Mouse (Mus musculus) ES-Bruce4 (cell line): ENCODE results near the gene Ctu2.

ENCODE experiments used
- CTCF ChIP-seq: IDR thresholded peaks from one replicate; pipeline ENCODE4 v1.8.1; 2011; ENCODE audit warnings: low read depth, low read length
- EP300 ChIP-seq: IDR thresholded peaks from 2 replicates; pipeline ENCODE4 v1.6.1; 2011; ENCODE audit warnings: low read depth, low read length; ENCODE audit not compliant: insufficient read depth
- POLR2A ChIP-seq: IDR thresholded peaks from one replicate; pipeline ENCODE4 v1.8.1; 2011; ENCODE audit warnings: low read length; ENCODE audit not compliant: insufficient read depth

DNA sequence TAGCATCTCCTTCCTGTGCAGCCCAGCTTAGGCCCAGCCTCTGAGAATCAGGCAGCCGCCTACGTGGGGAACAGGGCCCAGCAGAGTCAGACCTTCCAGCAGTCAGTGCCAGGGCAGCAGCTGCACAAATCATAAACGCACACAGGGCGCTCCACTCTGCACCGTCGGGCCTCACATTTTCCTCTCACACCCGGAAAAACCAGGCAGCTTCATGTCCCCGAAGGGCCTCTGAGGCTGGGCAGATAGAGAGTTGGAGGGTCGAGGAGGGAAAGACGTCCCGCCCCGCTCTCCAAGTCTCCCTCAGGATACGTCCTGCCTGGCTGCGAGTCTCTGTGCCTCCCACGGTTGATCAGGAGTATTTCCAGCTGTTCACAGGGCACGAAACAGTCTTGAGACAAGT lies 35.6 kb downstream of the Ctu2 start:
- TF ChIP-seq POLR2A (no peak), CTCF (no peak), EP300 (no peak)
